Mouse (Mus musculus) retina, embryonic 14.5 days (tissue): ENCODE measurements around the gene Gm10762.

Source experiments
- DNase-seq: peaks from one replicate; pipeline ENCODE4 v3.0.0-alpha.2; 2015; ENCODE audit warnings: low spot score

The Gm10762 gene

DNA sequence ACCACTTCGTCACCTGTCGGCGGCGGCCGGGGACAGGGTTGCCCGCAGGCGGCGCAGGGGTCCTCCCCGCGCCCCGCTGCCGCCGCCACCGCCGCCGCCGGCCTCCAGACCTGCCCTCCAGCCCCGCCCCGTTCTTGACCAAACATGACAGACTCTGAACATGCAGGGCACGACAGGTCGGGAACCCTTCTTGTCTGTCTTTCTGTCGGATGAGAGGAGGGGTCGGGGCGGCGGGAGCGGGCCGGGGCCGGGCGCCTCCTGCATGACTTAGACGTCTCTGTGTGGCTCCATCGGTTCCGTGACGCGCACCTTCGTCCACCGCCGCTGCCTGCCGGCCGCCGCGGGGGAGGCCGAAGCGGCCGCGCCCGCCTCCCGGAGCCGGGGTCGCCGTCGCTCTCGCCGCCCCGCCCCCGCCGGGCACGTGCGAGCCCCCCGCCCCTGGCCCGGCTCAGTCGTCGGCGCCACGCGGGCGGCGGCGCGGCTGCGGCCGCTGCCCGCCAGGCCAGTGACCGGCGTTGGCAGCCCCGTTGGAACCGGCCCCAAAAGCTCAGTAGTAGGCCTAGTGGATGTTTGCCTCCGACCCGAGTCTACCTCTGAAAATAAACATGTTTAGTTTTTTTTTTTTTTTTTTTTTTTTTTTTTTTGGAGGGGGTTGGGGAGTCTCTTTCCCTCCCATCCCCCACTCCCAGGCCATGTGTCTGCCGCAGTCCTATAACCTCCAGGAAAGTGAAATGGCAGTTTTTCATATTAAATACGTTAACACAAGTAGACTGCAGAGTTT, at the start of gene Gm10762:
Gene Gm10762, minus strand, starts transcription at position 65 of the 781 bp plus-strand sequence.
- peak; percentile 76 for DNase-seq

GRCm38 (mm10) chr2:129008867-129009266, 41.3 kb upstream of the Gm10762 start:
- DNase-seq = peak; percentile 23

GRCm38 (mm10) chr2:129006194-129006749, 38.7 kb upstream of the Gm10762 start:
- no peak for DNase-seq

- no peak for DNase-seq
Observed at GRCm38 (mm10) chr2:129004872-129005271, 37.3 kb upstream of the Gm10762 start.

DNA sequence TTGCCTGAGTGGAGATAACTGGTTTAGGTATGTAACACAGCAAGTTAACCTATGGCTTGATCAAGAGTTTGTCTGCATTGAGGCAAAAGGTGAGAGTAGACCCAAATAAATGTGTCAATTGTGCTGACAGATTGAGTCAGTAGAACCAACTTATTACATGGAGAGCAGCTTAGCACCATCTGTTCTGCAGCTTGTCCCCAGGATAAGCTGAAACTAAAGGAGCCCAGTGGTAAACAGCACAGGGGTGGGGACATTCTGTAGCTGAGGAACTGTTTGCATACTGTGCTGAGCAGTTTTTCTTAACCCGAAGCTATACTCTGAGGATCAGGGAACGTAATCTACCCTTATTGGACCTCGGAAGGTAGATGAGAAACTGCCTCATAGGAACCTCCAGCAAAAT, 17.2 kb upstream of the Gm10762 start:
- no peak for DNase-seq

DNA sequence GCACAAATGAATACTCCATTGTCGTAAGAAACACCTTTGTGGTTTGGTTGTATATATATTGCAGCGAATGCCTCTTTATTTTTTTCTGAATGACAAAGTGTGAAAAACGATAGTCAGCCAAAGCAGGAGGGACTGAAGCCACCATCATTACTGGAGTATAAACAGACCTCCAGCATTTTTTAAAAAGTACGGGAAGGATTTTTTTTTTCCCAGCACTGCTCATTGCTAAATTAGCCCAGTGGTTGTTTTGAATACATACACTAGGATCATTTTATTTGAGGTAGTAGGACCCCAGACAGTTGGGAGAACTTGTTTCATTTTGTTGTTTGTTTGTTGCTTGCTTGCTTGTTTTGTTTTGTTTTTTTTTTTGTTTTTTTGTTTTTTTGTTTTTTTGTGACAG, 8.0 kb upstream of the Gm10762 start:
- DNase-seq = no peak

GRCm38 (mm10) chr2:128972301-128972700, 4.8 kb upstream of the Gm10762 start:
- no peak for DNase-seq

DNA sequence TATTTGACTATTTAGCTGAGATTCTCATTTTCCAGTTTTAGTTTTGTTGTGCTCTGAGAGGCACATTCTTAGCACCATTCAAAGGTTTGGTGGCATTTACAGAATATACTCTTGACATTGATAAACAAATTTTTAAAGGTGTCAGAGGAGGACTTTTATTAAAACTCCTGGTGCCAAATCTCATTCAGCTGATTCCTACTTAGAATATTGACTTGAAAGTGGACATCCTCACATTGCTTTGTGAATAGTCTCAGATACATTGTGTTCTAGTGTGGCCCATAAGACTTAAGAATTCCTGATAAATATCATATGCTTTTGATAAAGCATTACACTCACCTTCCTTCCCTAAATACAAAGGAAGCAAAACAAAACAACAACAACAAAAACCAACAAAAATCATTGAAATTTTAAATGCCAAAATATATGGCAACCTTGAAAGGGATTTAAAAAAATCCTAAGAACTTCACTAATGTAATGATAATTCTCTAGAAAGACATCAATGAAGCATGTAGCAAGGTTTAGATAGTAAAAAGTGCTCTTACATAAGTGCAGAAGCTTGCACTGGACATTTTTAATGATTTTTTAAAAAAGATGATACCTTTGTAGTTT, 1.1 kb upstream of the Gm10762 start:
- DNase-seq = no peak

GRCm38 (mm10) chr2:128966641-128967580, 614 bp downstream of the Gm10762 start, which contains the start of gene Zc3h6:
Gene Zc3h6 (plus strand): TSS chr2:128967402.
- peak; percentile 100 for DNase-seq

- DNase-seq = peak; percentile 44
Observed at GRCm38 (mm10) chr2:128966236-128966635, 1.3 kb downstream of the Gm10762 start.

DNA sequence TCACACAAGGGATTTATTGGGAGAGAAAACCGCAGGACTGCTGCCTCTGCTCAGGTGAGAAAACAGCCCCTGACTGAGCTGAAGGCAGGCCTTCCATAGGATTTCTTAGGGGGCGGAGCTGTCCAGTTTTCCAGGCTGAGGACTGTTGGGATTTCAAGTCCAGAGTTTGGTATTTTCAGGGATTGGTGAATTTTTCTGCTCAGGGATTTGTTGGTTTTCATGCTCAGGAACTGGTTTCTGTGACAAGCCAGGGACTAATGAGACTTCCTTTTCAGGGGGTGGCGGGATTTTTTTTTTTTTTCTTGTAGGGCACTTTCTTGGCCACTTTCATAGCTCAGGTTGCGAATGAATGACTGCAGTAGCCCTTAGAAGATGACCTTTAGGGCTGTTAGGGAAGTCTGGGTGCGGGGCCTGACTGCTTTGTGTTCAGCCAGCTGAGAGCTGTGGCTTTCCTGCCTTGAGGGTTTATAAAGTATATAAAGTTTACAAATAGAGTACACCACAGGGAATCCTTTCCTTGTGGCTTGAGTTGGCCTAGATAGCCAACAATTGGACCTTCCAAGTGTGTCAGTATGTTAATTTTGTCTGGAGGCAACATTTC, 1.9 kb downstream of the Gm10762 start:
- DNase-seq = peak; percentile 29

- no peak for DNase-seq
Observed at GRCm38 (mm10) chr2:128954186-128954585, 13.3 kb downstream of the Gm10762 start.

DNA sequence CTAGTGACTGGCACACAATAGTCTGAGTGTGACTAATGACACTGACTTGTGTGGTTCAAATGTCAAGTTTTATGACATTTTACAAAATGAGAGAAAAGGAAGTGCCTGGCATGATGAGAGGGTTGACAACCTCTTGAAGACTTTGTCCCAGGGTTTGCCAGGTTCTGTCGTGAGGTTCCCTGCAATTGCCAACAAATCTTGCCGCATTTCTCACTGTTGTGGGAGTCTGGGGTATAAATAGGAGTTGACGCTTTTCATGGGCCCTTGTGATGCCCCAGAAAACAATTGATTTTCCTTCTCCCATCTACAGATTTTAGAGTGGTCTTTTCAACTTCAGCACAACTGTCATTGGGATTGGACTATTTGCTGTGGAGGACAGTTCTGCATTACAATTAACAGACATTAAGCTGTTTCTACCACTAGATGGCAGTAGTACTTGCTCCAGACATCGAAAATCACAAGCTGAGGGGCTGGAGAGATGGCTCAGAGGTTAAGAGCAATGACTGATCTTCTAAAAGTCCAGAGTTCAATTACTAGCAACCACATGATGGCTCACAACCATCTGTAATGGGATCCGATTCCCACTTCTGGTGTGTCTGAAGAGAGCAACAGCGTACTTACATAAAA, 19.4 kb downstream of the Gm10762 start:
- DNase-seq = peak; percentile 90

GRCm38 (mm10) chr2:128943538-128944528, 23.7 kb downstream of the Gm10762 start, which contains the start of gene Zc3h8:
Gene Zc3h8 (minus strand): TSS chr2:128944077.
- peak; percentile 99 for DNase-seq

- DNase-seq = no peak
Observed at GRCm38 (mm10) chr2:128936256-128936655, 31.3 kb downstream of the Gm10762 start.

DNA sequence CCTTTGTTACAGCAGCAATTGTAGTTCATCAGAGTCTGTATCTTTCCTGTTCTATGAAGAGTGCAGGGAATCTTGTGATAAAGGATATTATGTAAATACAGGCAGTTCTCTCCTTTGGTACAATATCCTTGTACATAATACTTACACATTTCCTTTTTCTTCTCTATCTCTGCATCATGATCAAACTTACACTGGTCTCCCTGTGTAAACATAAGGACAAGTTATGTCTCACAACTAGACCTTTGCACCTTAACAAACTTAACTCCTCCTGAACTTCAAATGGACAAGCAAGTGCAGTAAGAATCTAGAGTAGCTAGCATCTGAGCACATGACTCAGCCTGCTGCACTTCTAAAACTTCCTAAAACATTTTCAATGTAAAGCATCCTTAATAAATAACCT, 36.8 kb downstream of the Gm10762 start:
- DNase-seq = no peak

DNA sequence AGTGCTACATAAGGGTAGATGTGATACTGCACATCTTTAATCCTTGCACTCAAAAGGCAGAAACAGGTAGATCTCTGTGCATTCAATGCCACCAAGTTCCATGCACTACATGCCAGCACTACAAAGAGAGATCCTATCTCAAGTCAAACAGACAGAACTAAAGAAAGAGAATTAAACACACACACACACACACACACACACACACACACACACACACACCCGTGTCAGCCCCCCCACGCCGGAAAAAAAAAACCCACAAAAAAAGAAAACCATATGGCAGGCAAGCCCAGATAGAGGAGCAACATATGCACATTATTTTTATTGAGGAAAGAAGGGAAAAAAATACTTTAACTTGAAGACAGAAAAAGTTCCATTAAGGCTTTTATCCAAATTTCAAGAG, 39.1 kb downstream of the Gm10762 start:
- no peak for DNase-seq

- DNase-seq = no peak
Observed at GRCm38 (mm10) chr2:128924799-128925198, 42.7 kb downstream of the Gm10762 start.
